Mouse (Mus musculus) neural tube, embryonic 12.5 days (tissue): ENCODE measurements around the gene Lyz1. TPM values are rescaled to one million over a fixed set of nuclear protein-coding genes. Genes with fewer than 3 reads are reported as not detected.
"Not testable (repeated sequence)": the region's sequence is repeated elsewhere in the genome, so short reads cannot be mapped to it uniquely, and the experiment has no call there.

Experiments
- ATAC-seq: fragments of 200-750 bp; cut with Nextera tagmentation; 2 replicates; pipeline ENCODE4 v1.8.0; 2017; ENCODE audit warnings: low read depth, mild to moderate bottlenecking, moderate TSS enrichment, moderate library complexity; ENCODE audit not compliant: low FRiP score
- H3K27ac ChIP-seq: fragments of 300-500 bp; sonication (generic); 2 replicates; pipeline ENCODE4 v1.5.1; 2016
- H3K27me3 ChIP-seq: fragments of 300-500 bp; sonication (generic); replicated peaks from 2 replicates; pipeline ENCODE4 v1.6.1; 2016; ENCODE audit warnings: mild to moderate bottlenecking
- H3K36me3 ChIP-seq: fragments of 300-500 bp; sonication (generic); 2 replicates; pipeline ENCODE4 v1.6.1; 2016; ENCODE audit warnings: mild to moderate bottlenecking
- H3K4me1 ChIP-seq: fragments of 300-500 bp; sonication (generic); 2 replicates; pipeline ENCODE4 v1.6.1; 2016
- H3K4me2 ChIP-seq: fragments of 300-500 bp; sonication (generic); replicated peaks from 2 replicates; pipeline ENCODE4 v1.6.1; 2016; ENCODE audit warnings: mild to moderate bottlenecking
- H3K4me3 ChIP-seq: fragments of 300-500 bp; sonication (generic); 2 replicates; pipeline ENCODE4 v1.5.1; 2016
- H3K9ac ChIP-seq: fragments of 300-500 bp; sonication (generic); 2 replicates; pipeline ENCODE4 v1.6.1; 2016; ENCODE audit warnings: mild to moderate bottlenecking
- H3K9me3 ChIP-seq: fragments of 300-500 bp; sonication (generic); 2 replicates; pipeline ENCODE4 v1.6.1; 2016; ENCODE audit warnings: mild to moderate bottlenecking
- WGBS: fragments of 180-500 bp; shearing (Covaris S2); methylation state at CpG from one replicate; pipeline ENCODE4 v1.1.7; 2016; 5-methylcytosine and 5-hydroxymethylcytosine counted together
- polyA plus RNA-seq: library from polyadenylated mRNA; unstranded; fragments of >200 nt; fragmentation: Nextera tagmentation; extraction: Ambion mirVana; gene quantifications from 2 replicates; pipeline ENCODE4 v1.2.1, GENCODE M21; 2016

Gene Lyz1
- polyA plus RNA-seq, 1 experiment from 2014 or later = not detected

GRCm38 (mm10) chr10:117284578-117285520, 7.8 kb downstream of the Lyz1 start:
- 86% methylated on average over 10 of the region's 10 CpGs for WGBS
- Histone ChIP-seq H3K36me3 (no peaks in the 10 kb centered on the region), H3K9me3 (no peaks in the 10 kb centered on the region), H3K4me2 (no peak overlapping the region), H3K4me1 (no peaks in the 10 kb centered on the region), H3K27me3 (no peaks in the 10 kb centered on the region), H3K4me3 (no peak overlapping the region), H3K9ac (no peak overlapping the region), H3K27ac (no peak overlapping the region)
- no peak for ATAC-seq

GRCm38 (mm10) chr10:117283871-117284577, 8.6 kb downstream of the Lyz1 start:
- Histone ChIP-seq H3K4me1 (no peaks in the 10 kb centered on the region), H3K27me3 (no peaks in the 10 kb centered on the region), H3K27ac (no peak overlapping the region), H3K9me3 (no peaks in the 10 kb centered on the region), H3K9ac (no peak overlapping the region), H3K4me2 (no peak overlapping the region), H3K4me3 (no peak overlapping the region), H3K36me3 (no peaks in the 10 kb centered on the region)
- ATAC-seq = no peak
- WGBS = 86% methylated on average over 7 of the region's 7 CpGs

GRCm38 (mm10) chr10:117283196-117283595, 9.5 kb downstream of the Lyz1 start:
- H3K4me2 ChIP-seq, H3K9me3 ChIP-seq, H3K4me1 ChIP-seq, H3K27me3 ChIP-seq, H3K27ac ChIP-seq, ATAC-seq, H3K36me3 ChIP-seq, H3K4me3 ChIP-seq, H3K9ac ChIP-seq: not testable (repeated sequence)
- WGBS = 89% methylated on average over 4 of the region's 4 CpGs

- Histone ChIP-seq H3K27ac (no peak overlapping the region), H3K4me1 (no peaks in the 10 kb centered on the region), H3K9me3 (no peaks in the 10 kb centered on the region), H3K4me3 (no peak overlapping the region), H3K27me3 (no peaks in the 10 kb centered on the region), H3K4me2 (no peak overlapping the region), H3K9ac (no peak overlapping the region), H3K36me3 (no peaks in the 10 kb centered on the region)
- 82% methylated on average over 2 of the region's 2 CpGs for WGBS
- ATAC-seq = no peak
Observed at GRCm38 (mm10) chr10:117282551-117282950, 10.1 kb downstream of the Lyz1 start.

GRCm38 (mm10) chr10:117282049-117282448, 10.6 kb downstream of the Lyz1 start, which contains the start of gene Lyz2:
Gene Lyz2, minus strand, starts transcription at chr10:117282321.
- Histone ChIP-seq H3K36me3 (no peaks in the 10 kb centered on the region), H3K9ac (no peak within 1 kb of the TSS), H3K9me3 (no peaks in the 10 kb centered on the region), H3K27me3 (no peaks in the 10 kb centered on the region), H3K27ac (no peak within 1 kb of the TSS), H3K4me3 (no peak within 1 kb of the TSS), H3K4me2 (no peak within 1 kb of the TSS), H3K4me1 (no peaks in the 10 kb centered on the region)
- WGBS = 66% methylated on average over 4 of the region's 4 CpGs
- ATAC-seq = no peak

- H3K4me2 ChIP-seq = no peak overlapping the region
- H3K4me1 ChIP-seq = no peaks in the 10 kb centered on the region
- no peak overlapping the region for H3K4me3 ChIP-seq
- no peaks in the 10 kb centered on the region for H3K9me3 ChIP-seq
- 87% methylated on average over 7 of the region's 7 CpGs for WGBS
- ATAC-seq = no peak
- no peaks in the 10 kb centered on the region for H3K36me3 ChIP-seq
- no peaks in the 10 kb centered on the region for H3K27me3 ChIP-seq
- no peak overlapping the region for H3K27ac ChIP-seq
- H3K9ac ChIP-seq = no peak overlapping the region
Observed at GRCm38 (mm10) chr10:117281381-117281920, 11.2 kb downstream of the Lyz1 start.

- Histone ChIP-seq H3K27ac (no peak overlapping the region), H3K9me3 (no peaks in the 10 kb centered on the region), H3K4me3 (no peak overlapping the region), H3K4me1 (no peaks in the 10 kb centered on the region), H3K36me3 (no peaks in the 10 kb centered on the region), H3K9ac (no peak overlapping the region), H3K4me2 (no peak overlapping the region), H3K27me3 (no peaks in the 10 kb centered on the region)
- 52% methylated on average over 1 of the region's 1 CpGs for WGBS
- no peak for ATAC-seq
Observed at GRCm38 (mm10) chr10:117280000-117280399, 12.7 kb downstream of the Lyz1 start.

- not testable (repeated sequence) for H3K27me3 ChIP-seq, H3K9me3 ChIP-seq, H3K4me2 ChIP-seq, H3K9ac ChIP-seq, H3K4me1 ChIP-seq, H3K4me3 ChIP-seq, H3K27ac ChIP-seq, ATAC-seq, H3K36me3 ChIP-seq
- WGBS = 59% methylated on average over 2 of the region's 2 CpGs
Observed at GRCm38 (mm10) chr10:117278510-117278909, 14.2 kb downstream of the Lyz1 start.

GRCm38 (mm10) chr10:117277779-117278178, 14.9 kb downstream of the Lyz1 start:
- H3K4me1 ChIP-seq, H3K27ac ChIP-seq, H3K9me3 ChIP-seq, H3K4me3 ChIP-seq, H3K36me3 ChIP-seq, ATAC-seq, H3K4me2 ChIP-seq, H3K27me3 ChIP-seq, H3K9ac ChIP-seq: not testable (repeated sequence)
- 86% methylated on average over 9 of the region's 9 CpGs for WGBS

GRCm38 (mm10) chr10:117275681-117276369, 16.8 kb downstream of the Lyz1 start:
- Histone ChIP-seq H3K9me3 (no peaks in the 10 kb centered on the region), H3K9ac (no peak overlapping the region), H3K4me3 (no peak overlapping the region), H3K4me2 (no peak overlapping the region), H3K27me3 (no peaks in the 10 kb centered on the region), H3K36me3 (no peaks in the 10 kb centered on the region), H3K27ac (no peak overlapping the region), H3K4me1 (no peaks in the 10 kb centered on the region)
- no peak for ATAC-seq
- WGBS = 84% methylated on average over 10 of the region's 10 CpGs

GRCm38 (mm10) chr10:117274645-117275044, 18.0 kb downstream of the Lyz1 start:
- H3K9me3 ChIP-seq, ATAC-seq, H3K4me2 ChIP-seq, H3K4me1 ChIP-seq, H3K27me3 ChIP-seq, H3K9ac ChIP-seq, H3K4me3 ChIP-seq, H3K36me3 ChIP-seq, H3K27ac ChIP-seq: not testable (repeated sequence)
- WGBS = 91% methylated on average over 4 of the region's 7 CpGs

- no peaks in the 10 kb centered on the region for H3K36me3 ChIP-seq
- no peak overlapping the region for H3K4me3 ChIP-seq
- no peaks in the 10 kb centered on the region for H3K27me3 ChIP-seq
- no peak overlapping the region for H3K27ac ChIP-seq
- H3K4me1 ChIP-seq = no peaks in the 10 kb centered on the region
- no peak overlapping the region for H3K4me2 ChIP-seq
- H3K9ac ChIP-seq = no peak overlapping the region
- no peak for ATAC-seq
- no peaks in the 10 kb centered on the region for H3K9me3 ChIP-seq
Observed at GRCm38 (mm10) chr10:117272023-117272422, 20.6 kb downstream of the Lyz1 start.
